Mouse (Mus musculus) small intestine, adult 2 months (tissue): Measurements from ENCODE around the gene Cyp4f39. TPM values are rescaled to one million over a fixed set of nuclear protein-coding genes. Genes with fewer than 3 reads are reported as not detected.
"Not testable (repeated sequence)": the region's sequence is repeated elsewhere in the genome, so short reads cannot be mapped to it uniquely, and the experiment has no call there.

Experiments
- H3K27ac ChIP-seq: fragments of 200-500 bp; 2 replicates; pipeline ENCODE4 v1.5.1; 2012; ENCODE audit warnings: low read depth, low read length, control low read depth, inconsistent platforms; ENCODE audit not compliant: insufficient read depth
- H3K27me3 ChIP-seq: fragments of 200-500 bp; 2 replicates; pipeline ENCODE4 v1.6.1; 2012; ENCODE audit warnings: mild to moderate bottlenecking, moderate library complexity, low read length, inconsistent platforms; ENCODE audit not compliant: control insufficient read depth, insufficient read depth
- H3K36me3 ChIP-seq: fragments of 200-500 bp; 2 replicates; pipeline ENCODE4 v1.6.1; 2012; ENCODE audit warnings: mild to moderate bottlenecking, low read length, control low read depth, inconsistent platforms; ENCODE audit not compliant: control insufficient read depth, insufficient read depth
- H3K4me1 ChIP-seq: fragments of 200-500 bp; 2 replicates; pipeline ENCODE4 v1.6.1; 2012; ENCODE audit warnings: low read length, inconsistent platforms, mixed read lengths; ENCODE audit not compliant: control insufficient read depth, insufficient read depth, insufficient read length
- H3K4me3 ChIP-seq: fragments of 200-500 bp; 2 replicates; pipeline ENCODE4 v1.5.1; 2012; ENCODE audit warnings: low read depth, mild to moderate bottlenecking, control low read depth, inconsistent platforms, low read length, moderate library complexity
- CTCF ChIP-seq: fragments of 200-500 bp; IDR thresholded peaks from 2 replicates; pipeline ENCODE4 v1.5.1; 2012; ENCODE audit warnings: low read depth, mild to moderate bottlenecking, control low read depth, inconsistent platforms, low read length, moderate library complexity, mixed read lengths; ENCODE audit not compliant: insufficient replicate concordance, insufficient read length; ENCODE audit errors: extremely low read depth
- POLR2A ChIP-seq: fragments of 200-500 bp; IDR thresholded peaks from 2 replicates; pipeline ENCODE4 v1.6.1; 2012; ENCODE audit warnings: low read depth, mild to moderate bottlenecking, control low read depth, inconsistent platforms, low read length, moderate library complexity
- WGBS: fragments of 180-500 bp; shearing (Covaris S2); methylation state at CpG from one replicate; pipeline ENCODE4 v1.1.7; 2018; 5-methylcytosine and 5-hydroxymethylcytosine counted together
- polyA plus RNA-seq: library from polyadenylated mRNA; depleted of rRNA; stranded (reverse); fragments of >200 nt; gene quantifications from 2 replicates; pipeline ENCODE4 v1.2.3, GENCODE M21; 2012; rRNA removed

Cyp4f39 gene
- polyA plus RNA-seq, 1 experiment: 0.65 TPM

- Histone ChIP-seq H3K27ac (no peak overlapping the region), H3K4me1 (peaks cover 5% of the 10 kb centered on the region; the same call in 1 of the 2 replicates), H3K36me3 (no peaks in the 10 kb centered on the region), H3K27me3 (no peaks in the 10 kb centered on the region), H3K4me3 (peak overlapping the region; percentile 74)
- WGBS: 78% methylated on average over 11 of the region's 11 CpGs
- TF ChIP-seq POLR2A (no peak), CTCF (no peak)
These were observed 75.2 kb downstream of the Cyp4f39 start for GRCm38 (mm10) chr17:32527748-32528147.

GRCm38 (mm10) chr17:32528408-32529337, 76.2 kb downstream of the Cyp4f39 start:
- H3K4me1 ChIP-seq: peaks cover 7% of the 10 kb centered on the region; the same call in 1 of the 2 replicates
- H3K36me3 ChIP-seq: no peaks in the 10 kb centered on the region
- WGBS: 14% methylated on average over 26 of the region's 26 CpGs
- peak overlapping the region; percentile 66 for H3K27ac ChIP-seq
- TF ChIP-seq CTCF (peak; percentile 92), POLR2A (peak; percentile 88)
- no peaks in the 10 kb centered on the region for H3K27me3 ChIP-seq
- peak overlapping the region; percentile 74 for H3K4me3 ChIP-seq

- H3K4me1 ChIP-seq: peaks cover 29% of the 10 kb centered on the region; the same call in 1 of the 2 replicates
- not testable (repeated sequence) for H3K27ac ChIP-seq, H3K4me3 ChIP-seq, H3K27me3 ChIP-seq, H3K36me3 ChIP-seq
- WGBS: 76% methylated on average over 4 of the region's 4 CpGs
These were observed 79.8 kb downstream of the Cyp4f39 start for GRCm38 (mm10) chr17:32532356-32532755.

- H3K27me3 ChIP-seq: no peaks in the 10 kb centered on the region
- WGBS: 61% methylated on average over 6 of the region's 6 CpGs
- H3K4me3 ChIP-seq: no peak overlapping the region
- peaks cover 27% of the 10 kb centered on the region; the same call in 1 of the 2 replicates for H3K4me1 ChIP-seq
- H3K27ac ChIP-seq: peak overlapping the region; percentile 17; the same call in 1 of the 2 replicates
- TF ChIP-seq POLR2A (no peak), CTCF (no peak)
- H3K36me3 ChIP-seq: no peaks in the 10 kb centered on the region; the same call in 1 of the 2 replicates
These were observed 81.5 kb downstream of the Cyp4f39 start for GRCm38 (mm10) chr17:32534068-32534467.

DNA sequence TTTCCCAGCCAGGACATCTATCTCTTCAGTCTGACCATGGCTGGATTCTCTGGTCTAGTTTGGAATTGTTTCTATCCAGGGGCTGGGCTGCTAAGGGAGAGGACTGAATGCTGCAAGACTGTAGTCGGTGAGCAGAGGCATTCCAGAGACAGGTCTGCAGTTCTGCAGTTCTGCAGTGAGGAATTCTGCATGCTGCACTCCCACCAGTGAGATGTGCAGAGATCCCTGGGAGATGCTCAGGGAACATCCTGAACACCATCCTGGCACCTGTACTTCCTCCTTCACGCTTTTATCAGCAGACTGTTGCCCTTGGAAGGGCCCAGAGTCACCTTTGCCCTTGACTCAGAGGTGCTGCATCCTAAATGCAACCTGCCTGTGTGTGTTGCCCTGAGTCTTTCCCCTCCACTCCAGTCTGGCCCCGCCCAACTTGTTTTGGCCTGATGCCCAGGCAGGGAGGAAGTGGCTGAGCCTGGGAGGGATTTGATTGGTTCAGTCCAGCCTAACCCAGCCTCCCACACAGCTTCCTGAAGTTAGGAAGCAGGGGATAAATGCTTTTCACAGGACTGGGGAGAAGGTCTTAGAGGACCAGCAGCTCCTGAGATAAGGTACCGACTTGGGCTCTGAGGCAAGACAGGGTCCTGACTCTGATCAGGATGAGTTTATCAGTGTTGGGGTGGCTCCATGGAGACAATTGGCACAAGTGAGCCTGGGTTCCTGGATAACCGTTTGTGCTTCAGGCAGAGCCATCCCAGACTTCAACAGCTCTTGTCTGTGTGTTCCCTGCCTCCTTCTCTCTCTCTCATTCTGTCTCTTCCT, 83.7 kb downstream of the Cyp4f39 start, which contains the start of gene Cyp4f16:
Cyp4f16 (plus strand) TSS at position 508 of the 816 bp plus-strand sequence.
- 3% methylated on average over 5 of the region's 5 CpGs for WGBS
- peak within 1 kb of the TSS; percentile 64 for H3K4me3 ChIP-seq
- peak; percentile 18; the same call in 1 of the 2 replicates for TF ChIP-seq POLR2A
- peaks cover 27% of the 10 kb centered on the region; the same call in 1 of the 2 replicates for H3K4me1 ChIP-seq
- H3K27ac ChIP-seq: peak within 1 kb of the TSS; percentile 88
- not testable (repeated sequence) for H3K27me3 ChIP-seq, H3K36me3 ChIP-seq

DNA sequence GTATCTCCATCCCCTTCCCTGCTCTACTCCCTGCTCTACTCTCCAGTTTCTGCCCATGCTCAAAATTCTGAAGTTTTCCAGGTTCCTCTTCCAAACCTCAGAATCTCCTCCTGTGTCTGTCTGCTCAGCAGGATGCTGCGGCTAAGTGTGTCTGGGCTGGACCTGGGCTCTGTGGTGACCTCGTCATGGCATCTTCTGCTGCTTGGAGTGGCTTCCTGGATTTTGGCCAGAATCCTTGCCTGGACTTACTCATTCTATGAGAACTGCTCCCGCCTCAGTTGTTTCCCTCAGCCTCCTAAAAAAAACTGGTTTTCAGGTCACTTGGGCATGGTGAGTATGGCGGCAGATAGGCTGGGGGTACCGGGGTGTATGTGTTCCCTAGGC, 84.3 kb downstream of the Cyp4f39 start:
- TF ChIP-seq POLR2A (no peak), CTCF (no peak)
- H3K27ac ChIP-seq: peak overlapping the region; percentile 61
- H3K36me3 ChIP-seq: peaks cover 4% of the 10 kb centered on the region
- WGBS: 32% methylated on average over 5 of the region's 5 CpGs
- peaks cover 27% of the 10 kb centered on the region; the same call in 1 of the 2 replicates for H3K4me1 ChIP-seq
- no peaks in the 10 kb centered on the region for H3K27me3 ChIP-seq
- H3K4me3 ChIP-seq: peak overlapping the region; percentile 64

Other genes starting within 250 kb of the Cyp4f39 start
- 36.7 and 64.7 TPM in 2 replicates for gene Brd4, start 168.0 kb upstream of the Cyp4f39 start, polyA plus RNA-seq
- 23.5 and 28.6 TPM in 2 replicates for gene Akap8, start 131.5 kb upstream of the Cyp4f39 start, polyA plus RNA-seq
- gene Akap8l, start 102.1 kb upstream of the Cyp4f39 start, polyA plus RNA-seq: 42.3 and 83.7 TPM in 2 replicates
- 15.5 and 26.1 TPM in 2 replicates for gene Wiz, start 63.3 kb upstream of the Cyp4f39 start, polyA plus RNA-seq
- gene Rasal3, start 49.1 kb upstream of the Cyp4f39 start, polyA plus RNA-seq: 10.3 and 16.0 TPM in 2 replicates
- 4.7 and 8.0 TPM in 2 replicates for gene Pglyrp2, start 28.6 kb upstream of the Cyp4f39 start, polyA plus RNA-seq
- 2.3 and 2.5 TPM in 2 replicates for gene Cyp4f17, start 53.3 kb downstream of the Cyp4f39 start, polyA plus RNA-seq
- 69.4 and 140 TPM in 2 replicates for gene Cyp4f16, start 83.8 kb downstream of the Cyp4f39 start, polyA plus RNA-seq
- gene Cyp4f37, start 168.6 kb downstream of the Cyp4f39 start, polyA plus RNA-seq: not detected in 2 replicates
- 20.5 and 87.7 TPM in 2 replicates for gene Cyp4f40, start 206.2 kb downstream of the Cyp4f39 start, polyA plus RNA-seq
- gene Cyp4f15, start 232.9 kb downstream of the Cyp4f39 start, polyA plus RNA-seq: 0.57 and 2.3 TPM in 2 replicates